Mouse (Mus musculus) stomach, embryonic 16.5 days (tissue): ENCODE measurements around the gene Aaed1. TPM values are rescaled to one million over a fixed set of nuclear protein-coding genes. Genes with fewer than 3 reads are reported as not detected.

Experiments
- ATAC-seq: fragments of 200-750 bp; cut with Nextera tagmentation; 2 replicates; pipeline ENCODE4 v1.8.0; 2017; ENCODE audit warnings: moderate number of reproducible peaks, moderate TSS enrichment; ENCODE audit not compliant: insufficient read depth, low FRiP score
- H3K27ac ChIP-seq: fragments of 300-500 bp; sonication (generic); 2 replicates; pipeline ENCODE4 v1.5.1; 2014; ENCODE audit warnings: low read length
- H3K27me3 ChIP-seq: fragments of 300-500 bp; sonication (generic); 2 replicates; pipeline ENCODE4 v1.6.1; 2014; ENCODE audit warnings: low read length, control low read depth, mixed read lengths; ENCODE audit not compliant: control insufficient read depth, insufficient read depth
- H3K36me3 ChIP-seq: fragments of 300-500 bp; sonication (generic); 2 replicates; pipeline ENCODE4 v1.6.1; 2014; ENCODE audit warnings: low read length; ENCODE audit not compliant: control insufficient read depth, insufficient read depth
- H3K4me1 ChIP-seq: fragments of 300-500 bp; sonication (generic); 2 replicates; pipeline ENCODE4 v1.6.1; 2014; ENCODE audit warnings: low read length, control low read depth, mixed read lengths; ENCODE audit not compliant: control insufficient read depth, insufficient read depth
- H3K4me2 ChIP-seq: fragments of 300-500 bp; sonication (generic); 2 replicates; pipeline ENCODE4 v1.6.1; 2014; ENCODE audit warnings: low read depth, low read length, mixed read lengths
- H3K4me3 ChIP-seq: fragments of 300-500 bp; sonication (generic); replicated peaks from 2 replicates; pipeline ENCODE4 v1.5.1; 2014; ENCODE audit warnings: mild to moderate bottlenecking, low read length
- H3K9ac ChIP-seq: fragments of 300-500 bp; sonication (generic); 2 replicates; pipeline ENCODE4 v1.6.1; 2014; ENCODE audit warnings: low read length
- H3K9me3 ChIP-seq: fragments of 300-500 bp; sonication (generic); replicated peaks from 2 replicates; pipeline ENCODE4 v1.6.1; 2016; ENCODE audit warnings: low read length, control low read depth; ENCODE audit not compliant: control insufficient read depth
- WGBS: fragments of 180-500 bp; shearing (Covaris S2); extraction: QIAGEN DNeasy Blood & Tissue Kit; methylation state at CpG from one replicate; pipeline ENCODE4 v1.1.7; 2014; 5-methylcytosine and 5-hydroxymethylcytosine counted together
- polyA plus RNA-seq: library from polyadenylated mRNA; unstranded; fragments of >200 nt; fragmentation: Nextera tagmentation; extraction: Ambion mirVana; gene quantifications from 2 replicates; pipeline ENCODE4 v1.2.1, GENCODE M21; 2015

The Aaed1 gene
- polyA plus RNA-seq, 1 experiment from 2014 or later, result 55.2 TPM

DNA sequence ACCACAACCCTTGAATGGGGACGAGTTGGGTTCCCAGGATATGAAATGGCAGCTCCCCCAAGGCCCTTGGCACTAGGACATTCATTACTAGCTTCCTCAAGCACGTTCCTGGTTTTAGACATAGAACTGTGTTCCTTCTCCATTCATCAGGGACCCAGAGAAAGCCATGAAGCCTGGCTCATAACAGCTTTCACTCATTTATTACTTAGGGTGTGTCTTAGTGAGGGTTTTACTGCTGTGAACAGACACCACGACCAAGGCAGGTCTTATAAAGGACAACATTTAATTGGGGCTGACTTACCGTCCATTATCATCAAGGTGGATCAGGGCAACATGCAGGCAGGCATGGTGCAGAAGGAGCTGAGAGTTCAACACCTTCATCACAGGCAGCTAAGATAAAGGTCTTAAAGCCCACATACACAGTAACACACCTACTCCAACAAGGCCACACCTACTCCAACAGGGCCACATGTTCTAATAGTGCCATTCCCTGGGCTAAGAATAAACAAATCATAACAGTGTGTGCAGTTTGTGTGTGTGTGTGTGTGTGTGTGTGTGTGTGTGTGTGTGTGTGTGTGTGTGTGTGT, 23.1 kb upstream of the Aaed1 start:
- Histone ChIP-seq H3K9ac (no peak overlapping the region), H3K27me3 (no peaks in the 10 kb centered on the region), H3K4me2 (no peak overlapping the region), H3K9me3 (no peaks in the 10 kb centered on the region), H3K36me3 (no peaks in the 10 kb centered on the region), H3K4me1 (no peaks in the 10 kb centered on the region), H3K27ac (no peak overlapping the region), H3K4me3 (no peak overlapping the region)
- ATAC-seq, result no peak
- 54% methylated on average over 4 of the region's 4 CpGs for WGBS

- Histone ChIP-seq H3K9me3 (no peaks in the 10 kb centered on the region), H3K36me3 (no peaks in the 10 kb centered on the region), H3K4me1 (no peaks in the 10 kb centered on the region), H3K4me3 (no peak overlapping the region), H3K27ac (no peak overlapping the region), H3K9ac (no peak overlapping the region), H3K27me3 (no peaks in the 10 kb centered on the region), H3K4me2 (no peak overlapping the region)
- WGBS, result 67% methylated on average over 3 of the region's 3 CpGs
- ATAC-seq, result no peak
These were observed 20.6 kb upstream of the Aaed1 start for GRCm38 (mm10) chr13:64333102-64333501.

DNA sequence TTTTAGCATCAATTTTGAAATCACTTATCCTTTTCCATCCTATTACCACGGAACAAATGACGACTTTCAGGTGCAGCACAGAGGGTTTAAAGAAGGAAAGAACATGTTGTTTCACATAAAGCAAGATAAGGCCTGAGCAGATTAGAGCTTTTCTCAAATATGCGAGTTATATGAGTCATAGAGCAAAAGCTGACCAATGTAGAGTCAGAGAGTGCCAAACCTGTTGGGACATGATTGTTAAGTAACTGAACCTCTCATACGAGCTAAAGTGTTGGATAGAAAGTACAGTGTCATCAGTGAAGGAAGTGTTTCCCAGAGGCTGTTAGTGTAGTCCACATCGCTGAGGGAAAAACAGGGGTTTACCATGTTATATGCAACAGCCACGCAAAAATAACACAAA, 19.8 kb upstream of the Aaed1 start:
- Histone ChIP-seq H3K27me3 (no peaks in the 10 kb centered on the region), H3K36me3 (no peaks in the 10 kb centered on the region), H3K27ac (peak overlapping the region; percentile 83), H3K9ac (no peak overlapping the region), H3K4me1 (no peaks in the 10 kb centered on the region), H3K4me2 (no peak overlapping the region), H3K4me3 (no peak overlapping the region), H3K9me3 (no peaks in the 10 kb centered on the region)
- 54% methylated on average over 6 of the region's 6 CpGs for WGBS
- ATAC-seq, result peak; percentile 77

GRCm38 (mm10) chr13:64322561-64323281, 10.2 kb upstream of the Aaed1 start:
- Histone ChIP-seq H3K9me3 (no peaks in the 10 kb centered on the region), H3K27me3 (no peaks in the 10 kb centered on the region), H3K4me3 (no peak overlapping the region), H3K4me1 (no peaks in the 10 kb centered on the region), H3K27ac (no peak overlapping the region), H3K36me3 (no peaks in the 10 kb centered on the region), H3K4me2 (no peak overlapping the region), H3K9ac (no peak overlapping the region)
- WGBS, result 84% methylated on average over 8 of the region's 8 CpGs
- ATAC-seq, result no peak

DNA sequence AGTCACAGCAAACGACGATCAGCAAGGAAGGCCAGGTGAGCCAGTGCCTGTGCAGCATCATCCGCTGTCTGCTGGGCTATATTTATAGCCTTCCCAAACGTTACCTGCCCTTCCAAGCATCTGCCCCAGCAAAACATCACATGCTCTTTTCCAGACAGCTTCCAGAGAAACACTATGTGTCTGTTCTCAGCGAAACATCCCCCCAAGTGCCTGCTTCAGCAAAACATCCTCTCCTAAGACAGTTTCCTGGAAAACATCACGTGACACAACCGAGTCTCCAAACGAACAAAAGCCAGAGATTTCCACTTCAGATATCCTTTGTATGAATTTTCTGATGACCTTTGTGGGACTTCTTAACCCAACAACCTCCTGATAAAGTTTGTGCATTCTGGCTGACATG, 7.8 kb upstream of the Aaed1 start:
- Histone ChIP-seq H3K4me1 (no peaks in the 10 kb centered on the region), H3K4me2 (no peak overlapping the region), H3K36me3 (no peaks in the 10 kb centered on the region), H3K27ac (no peak overlapping the region), H3K9me3 (no peaks in the 10 kb centered on the region), H3K9ac (no peak overlapping the region), H3K4me3 (no peak overlapping the region), H3K27me3 (no peaks in the 10 kb centered on the region)
- no peak for ATAC-seq
- 73% methylated on average over 8 of the region's 8 CpGs for WGBS

DNA sequence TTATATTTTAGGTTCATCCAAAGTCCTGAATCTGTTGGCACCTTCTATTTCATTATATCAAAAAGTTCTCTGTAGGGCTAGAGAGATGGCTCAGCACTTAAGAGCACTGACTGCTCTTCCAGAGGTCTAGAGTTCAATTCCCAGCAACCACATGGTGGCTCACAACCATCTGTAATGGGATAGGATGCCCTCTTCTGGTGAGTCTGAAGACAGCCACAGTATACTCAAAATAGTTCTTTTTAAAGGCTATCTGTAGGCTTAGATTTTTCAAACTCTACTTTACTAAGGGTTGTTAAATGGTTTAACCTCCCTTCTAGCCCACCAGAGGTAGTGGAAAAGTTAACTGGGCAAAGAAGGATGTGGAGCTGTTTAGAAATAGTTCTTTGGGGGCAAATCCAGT, 7.3 kb upstream of the Aaed1 start:
- H3K4me2 ChIP-seq, result no peak overlapping the region
- no peak overlapping the region for H3K9ac ChIP-seq
- no peak overlapping the region for H3K27ac ChIP-seq
- no peaks in the 10 kb centered on the region for H3K4me1 ChIP-seq
- ATAC-seq, result no peak
- H3K27me3 ChIP-seq, result no peaks in the 10 kb centered on the region
- H3K9me3 ChIP-seq, result no peaks in the 10 kb centered on the region
- no peaks in the 10 kb centered on the region for H3K36me3 ChIP-seq
- H3K4me3 ChIP-seq, result no peak overlapping the region

- Histone ChIP-seq H3K4me3 (no peak overlapping the region), H3K27me3 (no peaks in the 10 kb centered on the region), H3K9ac (no peak overlapping the region), H3K9me3 (no peaks in the 10 kb centered on the region), H3K4me1 (no peaks in the 10 kb centered on the region), H3K36me3 (no peaks in the 10 kb centered on the region), H3K4me2 (no peak overlapping the region), H3K27ac (no peak overlapping the region)
- 63% methylated on average over 2 of the region's 2 CpGs for WGBS
- ATAC-seq, result no peak
These were observed 5.8 kb upstream of the Aaed1 start for GRCm38 (mm10) chr13:64318355-64318754.

- no peak for ATAC-seq
- 0 out of 2 replicates have a peak, but pooled peaks cover 11% of the 10 kb centered on the region for H3K4me1 ChIP-seq
- under 1% methylated on average over 3 of the region's 3 CpGs for WGBS
- no peak overlapping the region for H3K27ac ChIP-seq
- no peaks in the 10 kb centered on the region for H3K9me3 ChIP-seq
- no peak overlapping the region for H3K4me3 ChIP-seq
- no peak overlapping the region for H3K9ac ChIP-seq
- no peaks in the 10 kb centered on the region for H3K27me3 ChIP-seq
- no peak overlapping the region for H3K4me2 ChIP-seq
- H3K36me3 ChIP-seq, result no peaks in the 10 kb centered on the region
These were observed 3.1 kb upstream of the Aaed1 start for GRCm38 (mm10) chr13:64315483-64316050.

GRCm38 (mm10) chr13:64314041-64314440, 1.5 kb upstream of the Aaed1 start:
- WGBS, result 68% methylated on average over 3 of the region's 3 CpGs
- Histone ChIP-seq H3K36me3 (no peaks in the 10 kb centered on the region), H3K27me3 (no peaks in the 10 kb centered on the region), H3K27ac (no peak overlapping the region), H3K4me1 (0 out of 2 replicates have a peak, but pooled peaks cover 22% of the 10 kb centered on the region), H3K9ac (no peak overlapping the region), H3K4me2 (no peak overlapping the region), H3K4me3 (no peak overlapping the region), H3K9me3 (no peaks in the 10 kb centered on the region)
- no peak for ATAC-seq
